Mouse (Mus musculus): Measurements from ENCODE around the gene Aph1a. TPM values are rescaled to one million over a fixed set of nuclear protein-coding genes. Genes with fewer than 3 reads are reported as not detected.

Gene Aph1a
- polyA plus RNA-seq, 1 experiment from 2014 or later = 35.8 TPM

DNA sequence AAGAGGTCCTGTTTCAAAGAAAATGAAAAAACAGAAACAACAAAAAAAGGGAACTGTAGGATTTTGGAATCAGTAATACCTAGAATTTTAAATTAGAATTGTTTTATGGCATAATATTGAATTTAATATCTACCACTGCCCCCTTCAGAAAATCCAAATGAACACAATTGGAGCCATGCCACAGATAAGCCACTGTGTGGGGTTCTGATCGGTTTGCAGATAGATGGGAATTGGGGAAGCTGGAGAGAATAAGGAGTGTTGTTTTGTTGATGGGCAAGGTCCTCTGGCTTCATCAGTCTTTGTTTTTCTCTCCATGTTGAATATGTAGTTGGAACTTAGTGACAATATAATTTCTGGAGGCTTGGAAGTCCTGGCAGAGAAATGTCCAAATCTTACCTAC, 40.7 kb downstream of the Aph1a start:
- no peaks in the 10 kb centered on the region for H3K27me3 ChIP-seq
- 83% methylated on average over 1 of the region's 1 CpGs for WGBS
- no peak overlapping the region for H3K4me3 ChIP-seq
- no peak for ATAC-seq (replicated peaks; ENCODE audit: insufficient number of reproducible peaks, insufficient read depth, low FRiP score, low read depth)
- H3K36me3 ChIP-seq = peaks cover 54% of the 10 kb centered on the region
- H3K4me1 ChIP-seq (replicated peaks) = peaks cover 10% of the 10 kb centered on the region; the same call in 1 of the 2 replicates
- H3K4me2 ChIP-seq = no peak overlapping the region
- no peak overlapping the region for H3K9ac ChIP-seq
- no peaks in the 10 kb centered on the region for H3K9me3 ChIP-seq (replicated peaks)
- no peak overlapping the region for H3K27ac ChIP-seq

DNA sequence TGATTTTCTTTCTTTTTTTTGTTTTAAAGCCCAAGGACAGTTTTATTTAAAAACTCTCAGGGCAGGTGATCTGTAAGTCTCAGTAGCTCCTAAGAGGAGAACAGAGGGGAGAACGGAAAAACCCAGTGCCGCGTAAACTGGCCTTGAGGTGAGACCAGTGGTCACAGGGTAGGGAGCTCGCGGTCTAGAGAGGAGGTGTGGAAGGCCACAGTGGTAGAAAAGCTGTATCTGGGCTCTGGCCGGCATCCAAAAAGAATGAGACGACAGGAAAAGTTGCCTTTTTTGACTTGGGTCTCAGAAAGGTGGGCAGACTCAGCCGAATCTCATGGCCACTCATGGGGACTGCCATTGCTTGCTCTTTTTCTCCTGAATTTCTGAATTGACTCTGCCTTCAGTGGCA, 44.4 kb downstream of the Aph1a start:
- Histone ChIP-seq H3K9me3 (replicated peaks) (no peaks in the 10 kb centered on the region), H3K4me2 (no peak overlapping the region), H3K4me3 (no peak overlapping the region), H3K27me3 (no peaks in the 10 kb centered on the region), H3K9ac (no peak overlapping the region), H3K27ac (no peak overlapping the region), H3K36me3 (peaks cover 90% of the 10 kb centered on the region), H3K4me1 (replicated peaks) (no peaks in the 10 kb centered on the region)
- WGBS = 92% methylated on average over 8 of the region's 8 CpGs
- ATAC-seq (replicated peaks; ENCODE audit: insufficient number of reproducible peaks, insufficient read depth, low FRiP score, low read depth) = no peak

DNA sequence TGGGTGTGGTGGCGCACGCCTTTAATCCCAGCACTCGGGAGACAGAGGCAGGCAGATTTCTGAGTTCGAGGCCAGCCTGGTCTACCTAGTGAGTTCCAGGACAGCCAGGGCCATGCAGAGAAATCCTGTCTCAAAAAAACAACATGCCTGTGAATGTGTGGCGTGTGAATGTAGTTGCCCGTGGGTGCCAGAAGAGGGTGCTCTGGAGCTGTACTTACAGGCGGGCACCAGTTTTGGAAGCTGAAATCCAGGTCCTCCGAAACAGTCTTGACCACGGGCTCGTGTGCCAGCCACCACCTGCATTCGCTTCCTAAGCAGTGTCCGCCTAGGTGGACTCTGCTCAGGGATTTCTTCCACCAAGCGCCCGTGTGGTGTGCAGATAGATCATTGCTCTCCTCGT, 45.1 kb downstream of the Aph1a start:
- no peak overlapping the region for H3K4me3 ChIP-seq
- H3K36me3 ChIP-seq = peaks cover 92% of the 10 kb centered on the region
- no peak overlapping the region for H3K4me2 ChIP-seq
- no peaks in the 10 kb centered on the region for H3K9me3 ChIP-seq (replicated peaks)
- WGBS = 95% methylated on average over 15 of the region's 15 CpGs
- no peaks in the 10 kb centered on the region for H3K4me1 ChIP-seq (replicated peaks)
- H3K9ac ChIP-seq = no peak overlapping the region
- H3K27ac ChIP-seq = no peak overlapping the region
- no peak for ATAC-seq (replicated peaks; ENCODE audit: insufficient number of reproducible peaks, insufficient read depth, low FRiP score, low read depth)
- H3K27me3 ChIP-seq = no peaks in the 10 kb centered on the region

DNA sequence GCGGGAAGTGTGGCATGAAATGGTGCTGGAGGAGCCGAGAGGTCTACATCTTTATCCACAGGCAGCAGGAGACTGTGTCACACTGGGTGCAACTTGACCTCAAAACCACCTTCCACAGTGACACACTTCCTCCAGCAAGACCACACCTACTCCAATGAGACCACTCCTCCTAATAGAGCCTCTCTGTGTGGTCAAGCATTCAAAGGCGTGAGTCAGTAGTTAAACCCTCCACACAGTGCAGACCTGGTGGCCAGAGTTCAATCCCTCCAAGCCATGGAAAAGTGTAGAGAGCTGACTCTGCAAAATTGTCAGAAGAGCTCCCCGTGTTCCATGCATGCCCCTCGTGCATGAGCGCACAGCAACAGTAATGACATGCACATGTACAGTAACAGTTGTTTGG, 49.0 kb downstream of the Aph1a start:
- 82% methylated on average over 6 of the region's 6 CpGs for WGBS
- Histone ChIP-seq H3K36me3 (peaks cover 89% of the 10 kb centered on the region), H3K4me2 (no peak overlapping the region), H3K9ac (no peak overlapping the region), H3K4me1 (replicated peaks) (no peaks in the 10 kb centered on the region), H3K27ac (no peak overlapping the region), H3K4me3 (no peak overlapping the region), H3K27me3 (no peaks in the 10 kb centered on the region), H3K9me3 (replicated peaks) (no peaks in the 10 kb centered on the region)
- ATAC-seq (replicated peaks; ENCODE audit: insufficient number of reproducible peaks, insufficient read depth, low FRiP score, low read depth) = no peak

DNA sequence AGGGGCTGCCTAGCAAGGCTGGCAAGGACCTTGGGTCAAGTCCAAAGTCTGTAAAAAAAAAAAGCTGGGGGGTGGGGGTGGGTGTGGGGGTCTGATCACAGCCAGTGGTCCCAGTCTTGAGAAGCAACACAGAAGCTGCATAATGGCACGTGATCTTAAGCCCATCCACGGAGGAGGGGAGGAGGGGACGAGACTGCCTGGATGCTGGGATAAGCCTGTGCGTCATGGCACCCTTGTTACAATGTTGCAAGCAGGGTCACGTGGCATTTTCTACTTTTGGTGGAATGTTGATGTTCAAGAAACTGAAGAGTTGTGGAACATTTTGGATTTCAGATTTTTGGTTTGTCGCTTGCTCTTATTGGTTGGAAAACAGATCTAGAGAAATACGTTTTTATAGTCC, 49.5 kb downstream of the Aph1a start:
- Histone ChIP-seq H3K27me3 (no peaks in the 10 kb centered on the region), H3K36me3 (peaks cover 84% of the 10 kb centered on the region), H3K4me1 (replicated peaks) (no peaks in the 10 kb centered on the region), H3K4me2 (no peak overlapping the region), H3K9me3 (replicated peaks) (no peaks in the 10 kb centered on the region), H3K27ac (no peak overlapping the region), H3K9ac (no peak overlapping the region), H3K4me3 (no peak overlapping the region)
- no peak for ATAC-seq (replicated peaks; ENCODE audit: insufficient number of reproducible peaks, insufficient read depth, low FRiP score, low read depth)
- 92% methylated on average over 7 of the region's 7 CpGs for WGBS

DNA sequence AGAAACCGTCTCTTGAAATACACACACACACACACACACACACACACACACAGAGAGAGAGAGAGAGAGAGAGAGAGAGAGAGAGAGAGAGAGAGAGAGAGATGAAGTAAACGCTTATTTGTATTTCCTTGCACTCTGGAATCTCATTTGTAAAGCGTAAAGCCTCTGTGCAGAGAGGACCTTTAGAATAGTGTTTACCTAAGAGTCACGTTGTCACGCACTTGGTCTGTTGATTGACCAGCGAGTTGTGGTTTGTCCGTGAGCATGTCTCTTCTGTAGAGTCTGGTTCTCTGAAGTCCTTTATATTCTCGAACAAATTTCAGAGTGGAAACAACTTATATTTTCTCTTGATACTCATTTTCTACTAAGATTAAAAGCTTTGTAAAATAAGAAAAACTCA, 51.0 kb downstream of the Aph1a start:
- Histone ChIP-seq H3K4me1 (replicated peaks) (no peaks in the 10 kb centered on the region), H3K4me2 (no peak overlapping the region), H3K36me3 (peaks cover 69% of the 10 kb centered on the region), H3K9ac (no peak overlapping the region), H3K4me3 (no peak overlapping the region), H3K9me3 (replicated peaks) (no peaks in the 10 kb centered on the region), H3K27ac (no peak overlapping the region), H3K27me3 (no peaks in the 10 kb centered on the region)
- 87% methylated on average over 8 of the region's 8 CpGs for WGBS
- no peak for ATAC-seq (replicated peaks; ENCODE audit: insufficient number of reproducible peaks, insufficient read depth, low FRiP score, low read depth)

DNA sequence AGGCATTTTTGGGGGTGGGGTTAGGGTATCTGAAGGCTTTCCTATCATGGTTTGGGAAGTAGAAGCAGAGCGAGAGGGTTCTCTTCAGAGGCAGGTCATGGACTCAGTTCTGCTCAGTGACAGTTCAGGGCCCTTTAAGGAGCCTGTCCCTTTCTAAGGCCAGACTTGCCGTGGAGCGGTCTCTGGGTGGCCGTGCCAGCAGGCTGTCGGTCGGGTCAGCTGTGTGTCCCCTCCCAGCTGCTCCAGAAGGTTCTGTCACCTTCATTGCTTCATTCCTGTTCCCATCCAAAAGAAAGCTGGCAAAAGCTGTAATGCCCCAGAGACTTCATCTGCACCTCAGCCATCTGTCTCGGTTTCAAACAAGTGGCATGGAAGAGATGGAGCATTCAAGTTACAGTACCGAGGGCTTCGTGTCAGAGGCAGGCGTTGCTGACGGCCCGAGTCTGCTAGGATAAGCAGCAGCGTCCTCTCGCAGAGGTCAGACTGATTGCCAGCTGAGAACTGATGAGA, 52.0 kb downstream of the Aph1a start:
- WGBS = 55% methylated on average over 14 of the region's 14 CpGs
- Histone ChIP-seq H3K4me2 (no peak overlapping the region), H3K9ac (0 out of 2 replicates have a peak overlapping the region, but pooled peaks have one; percentile 35), H3K27ac (no peak overlapping the region), H3K27me3 (no peaks in the 10 kb centered on the region), H3K9me3 (replicated peaks) (no peaks in the 10 kb centered on the region), H3K4me3 (no peak overlapping the region), H3K4me1 (replicated peaks) (no peaks in the 10 kb centered on the region), H3K36me3 (peaks cover 58% of the 10 kb centered on the region)
- no peak for ATAC-seq (replicated peaks; ENCODE audit: insufficient number of reproducible peaks, insufficient read depth, low FRiP score, low read depth)

Other genes with a start within 250 kb of the Aph1a start
- gene Mcl1, start 235.2 kb upstream of the Aph1a start, polyA plus RNA-seq (2015; fragmentation: Nextera tagmentation; extraction: Ambion mirVana) = 38.4 and 45.4 TPM in 2 replicates
- gene Adamtsl4, start 206.1 kb upstream of the Aph1a start, polyA plus RNA-seq (2015; fragmentation: Nextera tagmentation; extraction: Ambion mirVana) = 6.9 and 10.6 TPM in 2 replicates
- 56.3 and 60.6 TPM in 2 replicates for gene Ecm1, start 154.4 kb upstream of the Aph1a start, polyA plus RNA-seq (2015; fragmentation: Nextera tagmentation; extraction: Ambion mirVana)
- 31.3 and 42.4 TPM in 2 replicates for gene Tars2, start 133.8 kb upstream of the Aph1a start, polyA plus RNA-seq (2015; fragmentation: Nextera tagmentation; extraction: Ambion mirVana)
- 17.6 and 19.6 TPM in 2 replicates for gene Rprd2, start 75.1 kb upstream of the Aph1a start, polyA plus RNA-seq (2015; fragmentation: Nextera tagmentation; extraction: Ambion mirVana)
- 27.5 and 31.0 TPM in 2 replicates for gene Prpf3, start 38.1 kb upstream of the Aph1a start, polyA plus RNA-seq (2015; fragmentation: Nextera tagmentation; extraction: Ambion mirVana)
- gene Mrps21, start 22.4 kb upstream of the Aph1a start, polyA plus RNA-seq (2015; fragmentation: Nextera tagmentation; extraction: Ambion mirVana) = 323 and 434 TPM in 2 replicates
- gene Ciart, start 11.7 kb upstream of the Aph1a start, polyA plus RNA-seq (2015; fragmentation: Nextera tagmentation; extraction: Ambion mirVana) = 3.6 and 4.7 TPM in 2 replicates
- 38.4 and 43.5 TPM in 2 replicates for gene BC028528, start 2.0 kb upstream of the Aph1a start, polyA plus RNA-seq (2015; fragmentation: Nextera tagmentation; extraction: Ambion mirVana)
- 46.9 and 55.7 TPM in 2 replicates for gene Car14, start 10.7 kb downstream of the Aph1a start, polyA plus RNA-seq (2015; fragmentation: Nextera tagmentation; extraction: Ambion mirVana)
- gene Anp32e, start 35.3 kb downstream of the Aph1a start, polyA plus RNA-seq (2015; fragmentation: Nextera tagmentation; extraction: Ambion mirVana) = 183 and 187 TPM in 2 replicates
- 64.3 and 69.6 TPM in 2 replicates for gene Plekho1, start 102.0 kb downstream of the Aph1a start, polyA plus RNA-seq (2015; fragmentation: Nextera tagmentation; extraction: Ambion mirVana)
- gene Vps45, start 164.5 kb downstream of the Aph1a start, polyA plus RNA-seq (2015; fragmentation: Nextera tagmentation; extraction: Ambion mirVana) = 38.3 and 40.2 TPM in 2 replicates
- 20.1 and 24.5 TPM in 2 replicates for gene Otud7b, start 210.6 kb downstream of the Aph1a start, polyA plus RNA-seq (2015; fragmentation: Nextera tagmentation; extraction: Ambion mirVana)